Comparison of ENCODE assay signal across 11 mouse cellular contexts in genomic region chr13:56597831-56598612, GRCm38 (mm10). TPM values are rescaled to one million over a fixed set of nuclear protein-coding genes. Genes with fewer than 3 reads are reported as not detected.
DNase-seq lines count a peak whose midpoint lies in the region; ATAC-seq and TF ChIP-seq lines count a peak whose summit lies in the region.
"Had no signal": no experiment of that assay in that cellular context is flagged by ENCODE, and none has a peak within 500 bp of the region (broad histone marks: within the 10 kb centered on the region; RNA-seq: fewer than 3 reads in every experiment).

No protein-coding gene starts in this region.

- no peak overlapping the region for H3K4me3 ChIP-seq in gastrocnemius, adult 2 months
- no peak overlapping the region for H3K4me3 ChIP-seq in kidney, embryonic 16.5 days (ENCODE audit: low read length)
- no peak overlapping the region for H3K4me3 ChIP-seq in neural tube, embryonic 14.5 days (ENCODE audit: low read depth, low read length)

- H3K4me2 ChIP-seq in kidney, embryonic 16.5 days (replicated peaks; ENCODE audit: low read depth, low read length), result no peak overlapping the region
- no peak overlapping the region for H3K4me2 ChIP-seq in neural tube, embryonic 14.5 days (ENCODE audit: low read depth, low read length)

- no peak for TF ChIP-seq CTCF in gastrocnemius, adult 2 months (IDR thresholded peaks at IDR 0.05)

- H3K9ac ChIP-seq in kidney, embryonic 16.5 days (replicated peaks; ENCODE audit: low read length), result no peak overlapping the region
- no peak overlapping the region for H3K9ac ChIP-seq in neural tube, embryonic 14.5 days (replicated peaks; ENCODE audit: low read depth, low read length)
- H3K9ac ChIP-seq: liver, embryonic 14.5 days had no signal

- H3K36me3 ChIP-seq in kidney, embryonic 16.5 days (ENCODE audit: insufficient read depth, low read length), result no peaks in the 10 kb centered on the region
- no peaks in the 10 kb centered on the region for H3K36me3 ChIP-seq in neural tube, embryonic 14.5 days (ENCODE audit: control insufficient read depth, insufficient read depth, low read length)

- intact Hi-C loops in gastrocnemius, adult 2 months (cut with DNase I), result no loop called here

- no peaks in the 10 kb centered on the region for H3K9me3 ChIP-seq in kidney, embryonic 16.5 days (ENCODE audit: low read length)
- no peaks in the 10 kb centered on the region for H3K9me3 ChIP-seq in neural tube, embryonic 14.5 days (ENCODE audit: control insufficient read depth, low read length)

- 54% methylated on average over 12 of the region's 12 CpGs for WGBS in kidney, embryonic 16.5 days
- WGBS in neural tube, embryonic 14.5 days, result 49% methylated on average over 12 of the region's 12 CpGs

- peak; percentile 65 for ATAC-seq in kidney, embryonic 16.5 days (ENCODE audit: low FRiP score, low TSS enrichment)
- ATAC-seq in neural tube, embryonic 14.5 days (ENCODE audit: low read depth), result peak; percentile 68

- H3K4me1 ChIP-seq in kidney, embryonic 16.5 days (ENCODE audit: insufficient read depth, low read length), result peaks cover 38% of the 10 kb centered on the region
- H3K4me1 ChIP-seq in neural tube, embryonic 14.5 days (ENCODE audit: control insufficient read depth, insufficient read depth, low read length), result 0 out of 2 replicates have a peak, but pooled peaks cover 5% of the 10 kb centered on the region

- DNase-seq in cerebellum, postnatal 25 days, result peak; percentile 22 to 29
- no peak for DNase-seq in cerebellum, adult 11-12 months
- DNase-seq in 3T3-L1 (ENCODE audit: low read depth, low spot score), result peak; percentile 75
- peak; percentile 55 for DNase-seq in gastrocnemius, adult 2 months
- DNase-seq in spleen, postnatal 14 days (ENCODE audit: low spot score in 2 of 2), result no peak
- no peak for DNase-seq in urinary bladder, adult 18-20 months (ENCODE audit: low spot score in 2 of 2)

- no peaks in the 10 kb centered on the region for H3K27me3 ChIP-seq in kidney, embryonic 16.5 days (ENCODE audit: insufficient read depth, low read length)
- no peaks in the 10 kb centered on the region for H3K27me3 ChIP-seq in neural tube, embryonic 14.5 days (ENCODE audit: control insufficient read depth, insufficient read depth, low read length)

- no peak overlapping the region for H3K27ac ChIP-seq in gastrocnemius, adult 2 months
- H3K27ac ChIP-seq in kidney, embryonic 16.5 days (ENCODE audit: low read length), result no peak overlapping the region
- no peak overlapping the region for H3K27ac ChIP-seq in neural tube, embryonic 14.5 days (ENCODE audit: low read depth, low read length)
- H3K27ac ChIP-seq: liver, embryonic 14.5 days had no signal

RNA-seq across cellular contexts. Expression of gene Tgfbi, which starts 11.3 kb away (rescaled TPM):
- 10 to 100 TPM; 13.0 to 24.8 TPM for total RNA-seq in gastrocnemius, adult 2 months (2021)
- polyA plus RNA-seq in kidney, embryonic 16.5 days (2015; fragmentation: Nextera tagmentation; extraction: Ambion mirVana), result 133 and 135 TPM in 2 replicates
- polyA plus RNA-seq in neural tube, embryonic 14.5 days (2014; fragmentation: Nextera tagmentation; extraction: Ambion mirVana), result 0.87 and 7.9 TPM in 2 replicates

RNA-seq across cellular contexts. Expression of gene Lect2, which starts 49.7 kb away (rescaled TPM):
- not detected for total RNA-seq in gastrocnemius, adult 2 months (2021)
- polyA plus RNA-seq in kidney, embryonic 16.5 days (2015; fragmentation: Nextera tagmentation; extraction: Ambion mirVana), result 1.1 and 1.2 TPM in 2 replicates
- 0.33 TPM in 1 of 2 replicates, not detected in the other for polyA plus RNA-seq in neural tube, embryonic 14.5 days (2014; fragmentation: Nextera tagmentation; extraction: Ambion mirVana)
- polyA plus RNA-seq: C2C12; testis, adult 2 months had no signal

Comparison
In these comparisons a context has a peak if more than half of its experiments do, and no peak if none do; other contexts are left out.
1. DNase-seq: peak in cerebellum, postnatal 25 days (2 of 2), 3T3-L1 (single experiment) and gastrocnemius, adult 2 months (single experiment); none in cerebellum, adult 11-12 months (single experiment), spleen, postnatal 14 days (0 of 2) and urinary bladder, adult 18-20 months (0 of 2).
2. RNA of gene Tgfbi, which starts 11.3 kb away (polyA plus RNA-seq): 133 to 135 TPM in kidney, embryonic 16.5 days; 0.87 to 7.9 TPM in neural tube, embryonic 14.5 days; every median in the first group is over 10 times any median in the second.